Mouse (Mus musculus) kidney, adult 2 months (tissue): Measurements from ENCODE around the gene Cfap44. TPM values are rescaled to one million over a fixed set of nuclear protein-coding genes. Genes with fewer than 3 reads are reported as not detected.

Experiments
- DNase-seq: peaks from one replicate; pipeline ENCODE4 v3.0.0; 2021
- H3K27ac ChIP-seq: fragments of 200-500 bp; 2 replicates; pipeline ENCODE4 v1.5.1; 2012; ENCODE audit warnings: low read depth, low read length, control low read depth, inconsistent platforms; ENCODE audit not compliant: insufficient read depth
- H3K27me3 ChIP-seq: fragments of 200-500 bp; replicated peaks from 2 replicates; pipeline ENCODE4 v1.6.1; 2012; ENCODE audit warnings: mild to moderate bottlenecking, moderate library complexity, low read length, inconsistent platforms; ENCODE audit not compliant: control insufficient read depth, insufficient read depth
- H3K36me3 ChIP-seq: fragments of 200-500 bp; 2 replicates; pipeline ENCODE4 v1.6.1; 2012; ENCODE audit warnings: mild to moderate bottlenecking, moderate library complexity, low read length, inconsistent platforms; ENCODE audit not compliant: control insufficient read depth, insufficient read depth
- H3K4me1 ChIP-seq: fragments of 200-500 bp; 2 replicates; pipeline ENCODE4 v1.6.1; 2011; ENCODE audit warnings: low read length; ENCODE audit not compliant: control insufficient read depth, insufficient read depth
- H3K4me3 ChIP-seq: fragments of 200-500 bp; 2 replicates; pipeline ENCODE4 v1.5.1; 2011; ENCODE audit warnings: mild to moderate bottlenecking, low read depth, low read length, control low read depth; ENCODE audit not compliant: insufficient read depth
- CTCF ChIP-seq: fragments of 200-500 bp; conservative IDR thresholded peaks from 2 replicates; pipeline ENCODE4 v1.5.1; 2011; ENCODE audit warnings: low read depth, mild to moderate bottlenecking, control low read depth, low read length, moderate library complexity, mixed read lengths; ENCODE audit not compliant: insufficient read depth, insufficient read length
- POLR2A ChIP-seq: fragments of 200-500 bp; IDR thresholded peaks from one replicate; pipeline ENCODE4 v1.6.1; 2011; ENCODE audit warnings: low read depth, low read length, control low read depth
- WGBS: fragments of 180-500 bp; shearing (Covaris S2); methylation state at CpG from one replicate; pipeline ENCODE4 v1.1.7; 2018; 5-methylcytosine and 5-hydroxymethylcytosine counted together
- polyA plus RNA-seq: library from polyadenylated mRNA; depleted of rRNA; stranded (reverse); fragments of >200 nt; gene quantifications from 2 replicates; pipeline ENCODE4 v1.2.3, GENCODE M21; 2012

The Cfap44 gene
- polyA plus RNA-seq, 1 experiment = 0.03 TPM

DNA sequence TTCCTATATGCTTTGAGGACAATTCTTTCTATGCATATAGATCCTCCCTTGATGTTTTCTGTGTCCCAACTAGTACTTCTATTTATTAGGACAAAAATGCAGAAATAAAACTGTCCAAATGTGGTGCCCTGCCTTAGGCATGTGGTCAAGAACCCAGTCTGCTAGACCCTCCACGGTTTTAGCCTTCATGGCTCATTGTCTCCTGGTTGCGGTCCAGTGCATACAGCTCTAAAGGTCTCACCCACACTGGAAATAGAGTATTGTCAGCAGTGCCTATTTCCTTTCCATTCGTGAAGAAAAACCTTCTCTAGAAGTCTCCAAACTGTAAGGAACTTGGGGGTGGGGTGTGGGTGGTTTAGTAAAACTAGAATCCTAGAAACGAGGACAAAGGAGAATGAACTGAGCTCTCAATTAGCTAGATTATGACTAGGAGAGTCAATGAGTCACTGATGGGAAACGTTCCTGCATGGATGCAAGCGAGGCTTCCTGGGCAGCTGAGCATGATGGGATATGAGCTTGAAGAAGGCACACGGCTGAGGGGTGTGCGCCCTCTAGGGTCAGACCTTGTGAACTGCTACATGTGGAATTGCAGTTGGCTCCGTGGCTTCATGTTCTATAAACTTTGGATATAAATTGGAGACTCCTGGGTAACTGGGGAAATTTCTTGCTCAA, 2.6 kb upstream of the Cfap44 start:
- 16% methylated on average over 9 of the region's 9 CpGs for WGBS
- DNase-seq = peak; percentile 55
- Histone ChIP-seq H3K4me1 (peaks cover 10% of the 10 kb centered on the region; the same call in 1 of the 2 replicates), H3K27me3 (no peaks in the 10 kb centered on the region), H3K27ac (no peak overlapping the region), H3K36me3 (no peaks in the 10 kb centered on the region; the same call in 1 of the 2 replicates), H3K4me3 (no peak overlapping the region)
- no peak for TF ChIP-seq POLR2A
- TF ChIP-seq CTCF = peak; percentile 89

DNA sequence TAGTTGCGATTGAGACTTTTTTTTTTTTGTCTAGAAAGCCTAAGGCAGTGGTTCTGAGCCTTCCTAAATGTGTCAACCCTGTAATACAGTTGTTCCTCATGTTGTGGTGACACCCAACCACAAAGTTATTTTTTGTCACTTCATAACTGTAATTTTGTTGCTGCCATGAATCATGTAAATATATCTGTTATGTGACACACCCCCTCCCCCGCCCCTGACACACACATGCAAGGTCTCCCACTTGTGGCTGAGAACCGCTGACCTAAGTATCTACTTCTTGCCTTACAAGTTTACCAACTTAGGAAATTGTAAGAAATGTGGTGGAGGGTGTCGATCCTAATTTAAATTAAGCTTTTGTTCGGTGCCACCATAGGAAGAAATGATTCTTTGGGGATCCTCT, 10.3 kb downstream of the Cfap44 start:
- TF ChIP-seq CTCF (no peak), POLR2A (no peak)
- DNase-seq = no peak
- WGBS = 89% methylated on average over 5 of the region's 5 CpGs
- H3K4me3 ChIP-seq = no peak overlapping the region
- no peak overlapping the region for H3K27ac ChIP-seq
- no peaks in the 10 kb centered on the region for H3K4me1 ChIP-seq
- H3K36me3 ChIP-seq = no peaks in the 10 kb centered on the region
- H3K27me3 ChIP-seq = no peaks in the 10 kb centered on the region

DNA sequence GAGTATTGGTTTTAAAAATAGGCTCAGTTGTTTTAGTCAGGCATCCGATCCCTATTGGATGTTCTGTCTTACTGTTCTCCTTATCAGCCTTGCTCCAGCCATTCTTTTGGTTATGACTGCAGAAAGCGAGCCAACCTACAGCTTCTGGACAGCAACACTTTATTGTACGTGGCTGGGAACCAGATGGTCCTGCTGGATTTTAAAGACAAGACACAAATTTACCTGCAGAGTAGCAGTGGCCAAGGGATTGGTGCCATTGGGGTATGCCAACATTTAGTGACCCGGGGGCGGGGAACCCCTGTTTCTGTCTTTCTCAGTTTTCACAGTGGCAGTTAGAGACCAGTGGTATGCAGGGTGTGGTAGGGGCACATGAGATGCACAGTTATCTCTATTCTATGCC, 12.6 kb downstream of the Cfap44 start:
- no peak overlapping the region for H3K4me3 ChIP-seq
- H3K27ac ChIP-seq = no peak overlapping the region
- 91% methylated on average over 5 of the region's 5 CpGs for WGBS
- H3K36me3 ChIP-seq = no peaks in the 10 kb centered on the region
- H3K27me3 ChIP-seq = no peaks in the 10 kb centered on the region
- TF ChIP-seq CTCF = no peak
- TF ChIP-seq POLR2A = no peak
- no peaks in the 10 kb centered on the region for H3K4me1 ChIP-seq
- DNase-seq = no peak

- Histone ChIP-seq H3K27me3 (no peaks in the 10 kb centered on the region), H3K27ac (no peak overlapping the region), H3K36me3 (no peaks in the 10 kb centered on the region), H3K4me3 (no peak overlapping the region), H3K4me1 (no peaks in the 10 kb centered on the region)
- TF ChIP-seq POLR2A (no peak), CTCF (no peak)
- DNase-seq = no peak
- WGBS = 94% methylated on average over 2 of the region's 2 CpGs
Observed at GRCm38 (mm10) chr16:44408290-44408689, 13.7 kb downstream of the Cfap44 start.

DNA sequence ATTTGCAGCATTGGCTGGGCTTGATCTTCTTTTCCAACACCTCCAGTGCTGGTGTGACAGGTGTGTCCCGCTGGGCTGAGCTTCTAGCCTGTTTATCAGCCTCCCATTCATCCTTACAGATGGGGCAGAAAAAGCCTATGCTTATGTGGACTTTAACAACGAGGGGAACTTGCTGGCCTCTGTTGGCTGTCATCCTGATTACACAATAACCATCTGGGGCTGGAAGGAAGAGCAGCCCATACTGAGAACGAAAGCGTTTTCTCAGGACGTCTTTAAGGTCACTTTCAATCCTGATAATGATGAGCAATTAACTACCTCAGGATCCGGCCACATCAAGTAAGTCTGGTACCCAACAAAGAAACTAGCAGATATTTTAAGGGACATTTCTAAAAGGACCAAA, 15.6 kb downstream of the Cfap44 start:
- no peaks in the 10 kb centered on the region for H3K4me1 ChIP-seq
- 36% methylated on average over 6 of the region's 6 CpGs for WGBS
- H3K4me3 ChIP-seq = no peak overlapping the region
- H3K27ac ChIP-seq = no peak overlapping the region
- H3K27me3 ChIP-seq = no peaks in the 10 kb centered on the region
- no peaks in the 10 kb centered on the region for H3K36me3 ChIP-seq
- no peak for TF ChIP-seq CTCF
- no peak for TF ChIP-seq POLR2A
- DNase-seq = peak; percentile 19

DNA sequence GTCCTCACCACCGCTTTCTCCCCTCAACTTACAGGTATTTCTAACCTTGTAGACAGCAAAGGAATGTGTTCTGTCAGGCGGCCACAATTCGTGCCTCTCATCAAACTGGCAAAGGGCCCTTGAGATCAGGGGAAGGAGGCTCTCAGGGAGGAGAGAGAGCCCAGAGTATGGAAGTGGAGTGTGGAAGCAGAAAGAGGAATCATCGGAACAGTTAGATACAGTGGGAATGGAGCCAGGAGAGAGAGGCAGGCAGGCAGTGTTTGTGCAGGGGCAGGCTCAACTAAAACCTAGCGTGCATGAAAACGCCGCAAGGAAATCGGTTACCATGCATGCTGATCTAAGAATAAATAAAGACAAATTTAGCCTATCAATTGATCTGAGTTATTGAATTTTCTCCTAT, 23.0 kb downstream of the Cfap44 start:
- TF ChIP-seq CTCF (no peak), POLR2A (no peak)
- no peak overlapping the region for H3K4me3 ChIP-seq
- H3K27me3 ChIP-seq = no peaks in the 10 kb centered on the region
- H3K27ac ChIP-seq = no peak overlapping the region
- H3K4me1 ChIP-seq = no peaks in the 10 kb centered on the region
- 72% methylated on average over 8 of the region's 8 CpGs for WGBS
- no peaks in the 10 kb centered on the region for H3K36me3 ChIP-seq
- no peak for DNase-seq

DNA sequence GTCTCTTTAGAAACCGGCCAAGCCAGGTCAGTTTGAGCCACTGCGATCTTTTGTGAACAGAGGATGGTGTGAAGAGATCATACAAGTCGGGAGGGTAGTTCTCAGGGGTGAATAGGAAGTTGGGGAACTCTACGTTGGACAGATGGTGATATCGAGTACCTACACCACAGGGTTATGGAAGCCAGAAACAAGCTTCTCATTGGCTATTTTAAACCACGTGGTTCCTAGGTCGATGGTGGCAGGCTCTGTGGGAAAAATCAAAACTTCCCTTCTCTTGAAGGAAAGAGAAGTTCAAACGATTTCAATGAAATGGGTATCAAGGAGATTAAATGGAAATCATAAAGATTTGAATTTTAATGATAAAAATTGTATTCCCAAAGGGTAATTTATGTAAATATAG, 27.1 kb downstream of the Cfap44 start:
- Histone ChIP-seq H3K36me3 (no peaks in the 10 kb centered on the region), H3K4me3 (no peak overlapping the region), H3K4me1 (no peaks in the 10 kb centered on the region), H3K27me3 (no peaks in the 10 kb centered on the region), H3K27ac (no peak overlapping the region)
- WGBS = 89% methylated on average over 8 of the region's 8 CpGs
- DNase-seq = no peak
- no peak for TF ChIP-seq CTCF
- no peak for TF ChIP-seq POLR2A

DNA sequence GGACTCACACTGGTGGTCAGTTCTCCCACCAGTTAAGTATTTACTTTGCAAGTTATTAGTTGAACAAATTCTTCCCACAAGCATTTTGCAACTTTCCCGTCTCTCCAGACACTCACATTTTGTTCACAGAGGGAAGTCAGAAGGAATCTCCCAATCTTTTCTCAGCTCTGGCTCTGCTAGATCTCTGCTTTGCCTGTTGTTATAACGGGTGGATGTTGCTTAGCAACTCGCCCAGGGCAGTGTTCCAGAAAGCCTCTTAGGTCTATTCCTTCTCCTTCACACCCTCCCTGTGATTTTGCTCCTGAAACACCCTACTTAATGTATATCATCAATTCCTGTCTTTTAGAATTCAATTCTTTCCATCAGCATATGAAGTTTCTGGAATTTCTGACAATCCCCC, 28.9 kb downstream of the Cfap44 start:
- no peak for DNase-seq
- Histone ChIP-seq H3K27me3 (no peaks in the 10 kb centered on the region), H3K36me3 (no peaks in the 10 kb centered on the region), H3K27ac (no peak overlapping the region), H3K4me1 (no peaks in the 10 kb centered on the region), H3K4me3 (no peak overlapping the region)
- TF ChIP-seq CTCF = no peak
- TF ChIP-seq POLR2A = no peak
- WGBS = 44% methylated on average over 3 of the region's 3 CpGs
